Mouse (Mus musculus) neural tube, embryonic 12.5 days (tissue): ENCODE measurements at regions not wholly inside any gene's neighbourhood (a gene's known extent, or its start where the extent isn't known, plus 50 kb on each side); places are given as distances from the start of the nearest gene placed in this dataset.

Experiments
- ATAC-seq: fragments of 200-750 bp; cut with Nextera tagmentation; 2 replicates; pipeline ENCODE4 v1.8.0; 2017; ENCODE audit warnings: low read depth, mild to moderate bottlenecking, moderate TSS enrichment, moderate library complexity; ENCODE audit not compliant: low FRiP score
- H3K27ac ChIP-seq: fragments of 300-500 bp; sonication (generic); 2 replicates; pipeline ENCODE4 v1.5.1; 2016
- H3K27me3 ChIP-seq: fragments of 300-500 bp; sonication (generic); replicated peaks from 2 replicates; pipeline ENCODE4 v1.6.1; 2016; ENCODE audit warnings: mild to moderate bottlenecking
- H3K36me3 ChIP-seq: fragments of 300-500 bp; sonication (generic); 2 replicates; pipeline ENCODE4 v1.6.1; 2016; ENCODE audit warnings: mild to moderate bottlenecking
- H3K4me1 ChIP-seq: fragments of 300-500 bp; sonication (generic); 2 replicates; pipeline ENCODE4 v1.6.1; 2016
- H3K4me2 ChIP-seq: fragments of 300-500 bp; sonication (generic); replicated peaks from 2 replicates; pipeline ENCODE4 v1.6.1; 2016; ENCODE audit warnings: mild to moderate bottlenecking
- H3K4me3 ChIP-seq: fragments of 300-500 bp; sonication (generic); 2 replicates; pipeline ENCODE4 v1.5.1; 2016
- H3K9ac ChIP-seq: fragments of 300-500 bp; sonication (generic); 2 replicates; pipeline ENCODE4 v1.6.1; 2016; ENCODE audit warnings: mild to moderate bottlenecking
- H3K9me3 ChIP-seq: fragments of 300-500 bp; sonication (generic); 2 replicates; pipeline ENCODE4 v1.6.1; 2016; ENCODE audit warnings: mild to moderate bottlenecking
- WGBS: fragments of 180-500 bp; shearing (Covaris S2); methylation state at CpG from one replicate; pipeline ENCODE4 v1.1.7; 2016; 5-methylcytosine and 5-hydroxymethylcytosine counted together

DNA sequence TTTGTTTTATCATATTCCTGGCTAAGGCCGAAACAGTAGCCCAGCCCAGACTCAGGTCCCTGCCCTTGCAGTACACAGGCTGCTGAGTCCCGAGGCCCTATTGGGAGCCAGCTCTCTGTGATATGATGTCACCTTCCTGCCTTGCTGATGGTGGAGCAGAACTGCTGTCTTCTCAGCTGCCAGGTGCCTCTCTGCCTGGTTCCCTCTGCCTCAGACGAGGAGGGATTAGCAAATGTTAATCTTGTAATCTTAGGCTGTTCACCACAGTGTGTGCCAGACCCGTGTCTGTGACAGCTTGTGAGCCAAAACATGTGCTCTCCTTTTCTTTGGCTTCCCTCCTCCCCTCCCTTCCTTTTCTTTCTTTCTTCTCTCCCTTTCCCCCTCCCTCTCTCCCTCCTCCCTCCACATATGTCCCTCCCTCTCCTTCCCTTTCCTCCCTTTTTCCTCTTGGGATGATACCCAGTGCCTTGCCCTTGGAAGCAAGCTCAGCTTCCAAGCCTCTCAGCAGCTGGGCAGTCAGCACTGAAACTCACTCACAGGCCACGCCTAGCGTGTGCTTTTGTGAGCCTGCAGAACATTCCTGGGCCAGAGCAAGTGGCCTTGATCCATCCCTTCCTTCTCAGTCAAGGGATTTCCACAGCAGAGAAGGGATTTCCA, 126.6 kb upstream of the Eef2kmt start:
- no peak for ATAC-seq
- H3K9me3 ChIP-seq = no peaks in the 10 kb centered on the region
- 42% methylated on average over 6 of the region's 6 CpGs for WGBS
- no peaks in the 10 kb centered on the region for H3K36me3 ChIP-seq
- H3K9ac ChIP-seq = no peak overlapping the region
- H3K4me3 ChIP-seq = no peak overlapping the region
- no peaks in the 10 kb centered on the region for H3K4me1 ChIP-seq
- no peak overlapping the region for H3K4me2 ChIP-seq
- H3K27me3 ChIP-seq = no peaks in the 10 kb centered on the region
- no peak overlapping the region for H3K27ac ChIP-seq

GRCm38 (mm10) chr16:5380626-5381025, 124.8 kb upstream of the Eef2kmt start:
- Histone ChIP-seq H3K9ac (no peak overlapping the region), H3K9me3 (no peaks in the 10 kb centered on the region), H3K4me3 (no peak overlapping the region), H3K36me3 (no peaks in the 10 kb centered on the region), H3K27ac (no peak overlapping the region), H3K4me1 (no peaks in the 10 kb centered on the region), H3K27me3 (no peaks in the 10 kb centered on the region), H3K4me2 (no peak overlapping the region)
- 80% methylated on average over 3 of the region's 3 CpGs for WGBS
- ATAC-seq = no peak

GRCm38 (mm10) chr16:5377001-5377400, 121.2 kb upstream of the Eef2kmt start:
- no peak overlapping the region for H3K4me3 ChIP-seq
- H3K27me3 ChIP-seq = no peaks in the 10 kb centered on the region
- WGBS = 87% methylated on average over 3 of the region's 3 CpGs
- no peaks in the 10 kb centered on the region for H3K9me3 ChIP-seq
- no peaks in the 10 kb centered on the region for H3K4me1 ChIP-seq
- no peak overlapping the region for H3K27ac ChIP-seq
- H3K36me3 ChIP-seq = no peaks in the 10 kb centered on the region
- H3K4me2 ChIP-seq = no peak overlapping the region
- ATAC-seq = no peak
- no peak overlapping the region for H3K9ac ChIP-seq

DNA sequence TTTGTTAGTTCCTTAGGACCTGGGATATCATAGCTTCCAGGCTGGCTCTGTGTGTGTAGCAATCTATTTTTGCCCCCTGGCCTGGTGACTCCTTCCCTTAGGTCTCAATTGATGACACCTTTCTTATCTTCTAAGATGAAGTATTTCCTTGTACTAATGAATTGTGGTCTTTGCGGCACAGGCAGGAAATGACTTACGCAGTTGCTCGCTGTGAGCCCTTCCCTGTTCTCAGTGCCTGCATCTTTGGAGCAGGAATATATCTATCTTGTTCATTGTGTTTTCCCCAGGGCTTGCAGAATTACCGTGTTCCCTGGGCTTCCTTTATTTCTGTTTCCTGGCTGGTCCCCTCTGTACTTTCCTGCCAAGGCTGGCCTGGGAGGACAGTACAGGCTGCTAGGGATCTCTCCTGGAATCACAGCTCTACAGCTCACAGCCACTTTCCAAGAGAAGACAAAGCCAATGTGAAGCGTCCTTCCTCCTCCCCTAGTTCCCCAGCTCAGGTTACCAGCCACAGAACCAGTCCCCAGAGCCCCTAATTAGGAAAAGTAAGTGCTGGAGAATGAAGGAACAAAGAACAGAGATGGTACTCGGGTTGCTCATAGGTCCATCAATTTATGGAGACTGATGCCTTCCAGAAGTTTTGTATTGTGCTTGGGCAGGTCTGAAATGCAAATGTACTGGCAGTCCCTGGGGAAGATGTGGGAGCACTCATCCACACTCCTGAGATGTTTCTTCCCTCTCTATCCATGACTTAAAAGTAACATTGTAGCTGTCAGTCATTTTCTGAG, 119.2 kb upstream of the Eef2kmt start:
- no peak overlapping the region for H3K4me3 ChIP-seq
- no peak for ATAC-seq
- H3K27me3 ChIP-seq = no peaks in the 10 kb centered on the region
- no peak overlapping the region for H3K9ac ChIP-seq
- no peaks in the 10 kb centered on the region for H3K4me1 ChIP-seq
- H3K4me2 ChIP-seq = no peak overlapping the region
- WGBS = 52% methylated on average over 6 of the region's 6 CpGs
- no peaks in the 10 kb centered on the region for H3K36me3 ChIP-seq
- no peak overlapping the region for H3K27ac ChIP-seq
- H3K9me3 ChIP-seq = no peaks in the 10 kb centered on the region

GRCm38 (mm10) chr16:5371175-5371893, 115.6 kb upstream of the Eef2kmt start:
- no peak overlapping the region for H3K27ac ChIP-seq
- no peaks in the 10 kb centered on the region for H3K4me1 ChIP-seq
- WGBS = 85% methylated on average over 4 of the region's 4 CpGs
- H3K4me2 ChIP-seq = no peak overlapping the region
- H3K27me3 ChIP-seq = no peaks in the 10 kb centered on the region
- ATAC-seq = no peak
- no peak overlapping the region for H3K4me3 ChIP-seq
- no peak overlapping the region for H3K9ac ChIP-seq
- H3K9me3 ChIP-seq = no peaks in the 10 kb centered on the region
- H3K36me3 ChIP-seq = no peaks in the 10 kb centered on the region

DNA sequence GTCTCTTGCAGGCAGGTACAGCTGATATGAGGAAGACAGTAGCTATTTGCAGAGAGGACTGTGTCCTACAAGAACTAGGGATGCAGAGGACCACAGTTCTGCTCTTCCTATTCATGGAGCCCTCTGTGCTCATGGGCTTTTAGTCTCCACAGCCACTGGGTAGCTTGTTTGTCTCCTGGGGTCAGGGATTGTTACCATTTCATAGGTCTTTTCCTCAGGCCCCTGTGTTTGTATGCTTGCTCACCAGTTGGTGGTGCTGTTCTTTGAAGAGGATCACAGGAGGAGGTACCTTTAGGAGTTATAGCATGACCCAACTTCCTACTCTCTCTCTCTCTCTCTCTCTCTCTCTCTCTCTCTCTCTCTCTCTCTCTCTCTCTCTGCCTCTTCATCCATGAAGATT, 114.7 kb upstream of the Eef2kmt start:
- Histone ChIP-seq H3K36me3 (no peaks in the 10 kb centered on the region), H3K4me3 (no peak overlapping the region), H3K27ac (no peak overlapping the region), H3K9ac (no peak overlapping the region), H3K27me3 (no peaks in the 10 kb centered on the region), H3K4me1 (no peaks in the 10 kb centered on the region), H3K9me3 (no peaks in the 10 kb centered on the region), H3K4me2 (no peak overlapping the region)
- ATAC-seq = no peak

DNA sequence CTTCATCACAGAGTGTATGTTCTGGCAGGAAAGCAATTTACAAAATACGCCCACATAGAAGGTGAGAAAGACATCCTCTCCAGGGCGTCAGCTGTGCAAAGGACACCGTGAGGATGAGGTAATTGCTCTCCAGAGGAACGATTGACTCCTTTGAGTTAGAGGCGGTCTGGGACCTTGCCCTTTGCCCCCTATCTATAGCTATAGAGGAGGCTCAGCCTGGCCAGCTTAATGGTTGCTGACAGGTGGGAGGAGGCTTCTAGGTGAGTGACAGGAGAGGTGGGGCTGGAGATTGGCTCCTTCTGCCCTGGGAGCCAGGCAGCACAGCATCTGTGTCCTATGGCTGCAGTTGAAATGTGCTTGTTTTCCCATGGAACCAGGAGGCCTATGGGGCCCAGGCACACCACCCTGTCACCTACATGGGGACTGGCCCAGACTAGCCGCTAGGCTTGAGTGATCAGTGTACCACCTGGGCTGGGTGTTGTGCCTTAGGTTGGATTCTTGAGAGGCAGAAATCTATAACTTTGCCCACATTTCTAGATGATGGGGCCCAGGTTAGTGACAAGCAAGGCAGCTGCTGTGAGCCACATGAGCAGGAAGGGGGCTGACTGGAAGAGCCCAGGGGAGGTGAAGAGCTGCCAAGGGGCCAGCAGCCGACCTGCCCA, 113.2 kb upstream of the Eef2kmt start:
- Histone ChIP-seq H3K27ac (no peak overlapping the region), H3K9me3 (no peaks in the 10 kb centered on the region), H3K27me3 (no peaks in the 10 kb centered on the region), H3K4me2 (no peak overlapping the region), H3K4me1 (no peaks in the 10 kb centered on the region), H3K4me3 (no peak overlapping the region), H3K36me3 (no peaks in the 10 kb centered on the region), H3K9ac (no peak overlapping the region)
- ATAC-seq = no peak
- 42% methylated on average over 7 of the region's 7 CpGs for WGBS

- no peak for ATAC-seq
- H3K9ac ChIP-seq = no peak overlapping the region
Measured at GRCm38 (mm10) chr16:5368357-5368756, 112.6 kb upstream of the Eef2kmt start.

GRCm38 (mm10) chr16:5367581-5368119, 111.9 kb upstream of the Eef2kmt start:
- H3K27me3 ChIP-seq = no peaks in the 10 kb centered on the region
- ATAC-seq = no peak
- WGBS = 86% methylated on average over 10 of the region's 10 CpGs

More at GRCm38 (mm10) chr16:5368357-5368756, 112.6 kb upstream of the Eef2kmt start:
- H3K4me3 ChIP-seq = no peak overlapping the region
- no peaks in the 10 kb centered on the region for H3K36me3 ChIP-seq
- no peaks in the 10 kb centered on the region for H3K4me1 ChIP-seq
- 86% methylated on average over 8 of the region's 8 CpGs for WGBS
- H3K27me3 ChIP-seq = no peaks in the 10 kb centered on the region
- no peaks in the 10 kb centered on the region for H3K9me3 ChIP-seq
- no peak overlapping the region for H3K4me2 ChIP-seq
- no peak overlapping the region for H3K27ac ChIP-seq

DNA sequence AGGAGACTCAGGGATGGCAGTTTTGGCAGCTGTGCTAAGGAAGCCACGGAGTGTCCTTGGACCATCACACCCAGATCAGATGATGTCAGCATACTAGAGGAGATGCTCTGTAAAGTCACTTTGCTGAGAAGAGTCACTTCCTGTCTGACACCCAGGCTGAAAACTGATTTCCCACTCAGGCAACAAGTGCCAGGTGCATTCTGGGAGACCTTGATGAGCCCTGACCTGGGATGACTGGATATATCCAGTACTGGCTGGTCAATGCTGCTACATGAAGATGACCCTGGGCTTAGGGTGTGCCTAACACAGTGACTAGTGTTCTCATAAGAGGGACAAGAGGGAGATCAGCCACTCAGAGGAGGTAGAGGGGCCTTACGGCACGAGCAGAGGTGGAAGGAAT, 110.2 kb upstream of the Eef2kmt start:
- H3K9ac ChIP-seq = no peak overlapping the region
- H3K4me3 ChIP-seq = no peak overlapping the region
- no peak overlapping the region for H3K4me2 ChIP-seq
- WGBS = 84% methylated on average over 3 of the region's 3 CpGs
- H3K36me3 ChIP-seq = no peaks in the 10 kb centered on the region
- no peaks in the 10 kb centered on the region for H3K27me3 ChIP-seq
- H3K9me3 ChIP-seq = no peaks in the 10 kb centered on the region
- ATAC-seq = no peak
- no peaks in the 10 kb centered on the region for H3K4me1 ChIP-seq
- no peak overlapping the region for H3K27ac ChIP-seq

More at GRCm38 (mm10) chr16:5367581-5368119, 111.9 kb upstream of the Eef2kmt start:
- Histone ChIP-seq H3K4me3 (no peak overlapping the region), H3K9ac (no peak overlapping the region), H3K4me1 (no peaks in the 10 kb centered on the region), H3K9me3 (no peaks in the 10 kb centered on the region), H3K27ac (no peak overlapping the region), H3K36me3 (no peaks in the 10 kb centered on the region), H3K4me2 (no peak overlapping the region)

GRCm38 (mm10) chr16:5363007-5363570, 107.3 kb upstream of the Eef2kmt start:
- Histone ChIP-seq H3K27me3 (no peaks in the 10 kb centered on the region), H3K9me3 (no peaks in the 10 kb centered on the region), H3K4me3 (no peak overlapping the region), H3K9ac (no peak overlapping the region), H3K4me1 (no peaks in the 10 kb centered on the region), H3K36me3 (no peaks in the 10 kb centered on the region), H3K4me2 (no peak overlapping the region), H3K27ac (no peak overlapping the region)
- ATAC-seq = no peak
- WGBS = 80% methylated on average over 10 of the region's 10 CpGs
